Comparison of ENCODE assay signal across 8 mouse cellular contexts in genomic region chr8:83772701-83773451, GRCm38 (mm10). TPM values are rescaled to one million over a fixed set of nuclear protein-coding genes. Genes with fewer than 3 reads are reported as not detected.
DNase-seq lines count a peak whose midpoint lies in the region; ATAC-seq and TF ChIP-seq lines count a peak whose summit lies in the region.

No protein-coding gene starts in this region.

- DNase-seq in ES-CJ7 (ENCODE audit: low read depth, low spot score) (peak; percentile 70), adipocyte (ENCODE audit: low spot score) (no peak)
- DNase-seq in adrenal gland, postnatal 10 days, result peak; percentile 71
- peak; percentile 45 for DNase-seq in embryonic facial prominence, embryonic 14.5 days (ENCODE audit: low spot score)
- peak; percentile 42 for DNase-seq in kidney, postnatal 0 days (ENCODE audit: low spot score)

- peak overlapping the region; percentile 36 for H3K4me3 ChIP-seq in embryonic facial prominence, embryonic 14.5 days (ENCODE audit: low read depth, low read length)
- H3K4me3 ChIP-seq in heart, embryonic 15.5 days, result peak overlapping the region; percentile 51
- peak overlapping the region; percentile 26 for H3K4me3 ChIP-seq in kidney, postnatal 0 days (replicated peaks; ENCODE audit: low read depth, low read length)
- peak overlapping the region; percentile 41 for H3K4me3 ChIP-seq in lung, embryonic 15.5 days
- H3K4me3 ChIP-seq in neural tube, embryonic 15.5 days (replicated peaks), result peak overlapping the region; percentile 35

- WGBS in embryonic facial prominence, embryonic 14.5 days, result 9% methylated on average over 24 of the region's 25 CpGs
- WGBS in heart, embryonic 15.5 days, result 4% methylated on average over 25 of the region's 25 CpGs
- 11% methylated on average over 25 of the region's 25 CpGs for WGBS in kidney, postnatal 0 days
- WGBS in lung, embryonic 15.5 days, result 10% methylated on average over 25 of the region's 25 CpGs
- WGBS in neural tube, embryonic 15.5 days, result 6% methylated on average over 25 of the region's 25 CpGs

- no peak overlapping the region for H3K27ac ChIP-seq in embryonic facial prominence, embryonic 14.5 days (replicated peaks; ENCODE audit: low read depth, low read length)
- peak overlapping the region; percentile 31; the same call in 1 of the 2 replicates for H3K27ac ChIP-seq in heart, embryonic 15.5 days
- no peak overlapping the region for H3K27ac ChIP-seq in kidney, postnatal 0 days
- peak overlapping the region; percentile 54 for H3K27ac ChIP-seq in lung, embryonic 15.5 days
- H3K27ac ChIP-seq in neural tube, embryonic 15.5 days (replicated peaks), result no peak overlapping the region

- H3K9me3 ChIP-seq in embryonic facial prominence, embryonic 14.5 days (ENCODE audit: control insufficient read depth, low read length), result no peaks in the 10 kb centered on the region
- no peaks in the 10 kb centered on the region for H3K9me3 ChIP-seq in heart, embryonic 15.5 days (replicated peaks)
- H3K9me3 ChIP-seq in kidney, postnatal 0 days (replicated peaks; ENCODE audit: low read length), result no peaks in the 10 kb centered on the region
- no peaks in the 10 kb centered on the region for H3K9me3 ChIP-seq in lung, embryonic 15.5 days
- no peaks in the 10 kb centered on the region for H3K9me3 ChIP-seq in neural tube, embryonic 15.5 days (replicated peaks)

- TF ChIP-seq CTCF in kidney, postnatal 0 days (IDR thresholded peaks at IDR 0.05; ENCODE audit: low read depth), result 0 out of 2 replicates have a peak, but pooled peaks have one; percentile 1

- peaks cover 5% of the 10 kb centered on the region for H3K4me1 ChIP-seq in embryonic facial prominence, embryonic 14.5 days (ENCODE audit: control insufficient read depth, insufficient read depth, low read length)
- peaks cover 18% of the 10 kb centered on the region for H3K4me1 ChIP-seq in heart, embryonic 15.5 days (replicated peaks)
- H3K4me1 ChIP-seq in kidney, postnatal 0 days (replicated peaks; ENCODE audit: insufficient read depth, low read length), result peaks cover 5% of the 10 kb centered on the region; the same call in 1 of the 2 replicates
- H3K4me1 ChIP-seq in lung, embryonic 15.5 days, result peaks cover 19% of the 10 kb centered on the region
- H3K4me1 ChIP-seq in neural tube, embryonic 15.5 days, result peaks cover 18% of the 10 kb centered on the region

- H3K36me3 ChIP-seq in embryonic facial prominence, embryonic 14.5 days (ENCODE audit: control insufficient read depth, insufficient read depth, low read length), result no peaks in the 10 kb centered on the region
- no peaks in the 10 kb centered on the region for H3K36me3 ChIP-seq in heart, embryonic 15.5 days
- no peaks in the 10 kb centered on the region for H3K36me3 ChIP-seq in kidney, postnatal 0 days (ENCODE audit: insufficient read depth, low read length)
- H3K36me3 ChIP-seq in lung, embryonic 15.5 days, result no peaks in the 10 kb centered on the region
- H3K36me3 ChIP-seq in neural tube, embryonic 15.5 days, result no peaks in the 10 kb centered on the region

- H3K27me3 ChIP-seq in embryonic facial prominence, embryonic 14.5 days (replicated peaks; ENCODE audit: control insufficient read depth, insufficient read depth, low read length), result no peaks in the 10 kb centered on the region
- H3K27me3 ChIP-seq in heart, embryonic 15.5 days, result no peaks in the 10 kb centered on the region
- no peaks in the 10 kb centered on the region for H3K27me3 ChIP-seq in kidney, postnatal 0 days (ENCODE audit: insufficient read depth, low read length)
- H3K27me3 ChIP-seq in lung, embryonic 15.5 days, result no peaks in the 10 kb centered on the region
- peaks cover 32% of the 10 kb centered on the region for H3K27me3 ChIP-seq in neural tube, embryonic 15.5 days (replicated peaks)

- H3K4me2 ChIP-seq in embryonic facial prominence, embryonic 14.5 days (ENCODE audit: low read depth, low read length), result peak overlapping the region; percentile 70
- H3K4me2 ChIP-seq in heart, embryonic 15.5 days, result peak overlapping the region; percentile 84
- H3K4me2 ChIP-seq in kidney, postnatal 0 days (ENCODE audit: low read length), result peak overlapping the region; percentile 70
- H3K4me2 ChIP-seq in lung, embryonic 15.5 days, result peak overlapping the region; percentile 74
- peak overlapping the region; percentile 64 for H3K4me2 ChIP-seq in neural tube, embryonic 15.5 days

- peak; percentile 87 for ATAC-seq in embryonic facial prominence, embryonic 14.5 days (ENCODE audit: low read depth)
- ATAC-seq in heart, embryonic 15.5 days (replicated peaks; ENCODE audit: insufficient number of reproducible peaks, insufficient read depth, low FRiP score, low read depth), result peak; percentile 62; the same call in 1 of the 2 replicates
- peak; percentile 71; the same call in 1 of the 2 replicates for ATAC-seq in kidney, postnatal 0 days (replicated peaks; ENCODE audit: low FRiP score, low read depth)
- ATAC-seq in lung, embryonic 15.5 days (ENCODE audit: borderline replicate concordance, extremely low read depth, low FRiP score, low TSS enrichment), result peak; percentile 36; the same call in 1 of the 2 replicates
- peak; percentile 86 for ATAC-seq in neural tube, embryonic 15.5 days (ENCODE audit: low FRiP score)

- H3K9ac ChIP-seq in embryonic facial prominence, embryonic 14.5 days (ENCODE audit: low read depth, low read length), result peak overlapping the region; percentile 47
- H3K9ac ChIP-seq in heart, embryonic 15.5 days, result peak overlapping the region; percentile 46
- peak overlapping the region; percentile 32; the same call in 1 of the 2 replicates for H3K9ac ChIP-seq in kidney, postnatal 0 days (ENCODE audit: low read depth, low read length)
- peak overlapping the region; percentile 14; the same call in 1 of the 2 replicates for H3K9ac ChIP-seq in lung, embryonic 15.5 days
- peak overlapping the region; percentile 29; the same call in 1 of the 2 replicates for H3K9ac ChIP-seq in neural tube, embryonic 15.5 days (replicated peaks)

RNA-seq across cellular contexts. Expression of gene Adgre5, which starts 31.8 kb away (rescaled TPM):
- 10 to 100 TPM; 53.8 to 63.0 TPM for total RNA-seq in adrenal gland, postnatal 10 days (2021)
- polyA plus RNA-seq in embryonic facial prominence, embryonic 14.5 days (2014; fragmentation: Nextera tagmentation; extraction: Ambion mirVana), result 43.1 and 45.8 TPM in 2 replicates
- 31.2 and 38.7 TPM in 2 replicates for polyA plus RNA-seq in heart, embryonic 15.5 days (2015; fragmentation: Nextera tagmentation; extraction: Ambion mirVana)
- polyA plus RNA-seq in kidney, postnatal 0 days (2015; fragmentation: Nextera tagmentation; extraction: Ambion mirVana), result 37.8 and 40.8 TPM in 2 replicates
- polyA plus RNA-seq in lung, embryonic 15.5 days (2015; fragmentation: Nextera tagmentation; extraction: Ambion mirVana), result 56.7 and 64.0 TPM in 2 replicates
- 12.2 and 15.5 TPM in 2 replicates for polyA plus RNA-seq in neural tube, embryonic 15.5 days (2015; fragmentation: Nextera tagmentation; extraction: Ambion mirVana)

RNA-seq across cellular contexts. Expression of gene Ddx39, which starts 57.9 kb away (rescaled TPM):
- total RNA-seq in adrenal gland, postnatal 10 days (2021), result 10 to 100 TPM; 29.4 to 33.7 TPM
- polyA plus RNA-seq in embryonic facial prominence, embryonic 14.5 days (2014; fragmentation: Nextera tagmentation; extraction: Ambion mirVana), result 106 and 131 TPM in 2 replicates
- polyA plus RNA-seq in heart, embryonic 15.5 days (2015; fragmentation: Nextera tagmentation; extraction: Ambion mirVana), result 107 and 135 TPM in 2 replicates
- 110 and 128 TPM in 2 replicates for polyA plus RNA-seq in kidney, postnatal 0 days (2015; fragmentation: Nextera tagmentation; extraction: Ambion mirVana)
- polyA plus RNA-seq in lung, embryonic 15.5 days (2015; fragmentation: Nextera tagmentation; extraction: Ambion mirVana), result 186 and 187 TPM in 2 replicates
- 86.5 and 117 TPM in 2 replicates for polyA plus RNA-seq in neural tube, embryonic 15.5 days (2015; fragmentation: Nextera tagmentation; extraction: Ambion mirVana)

Comparison
In these comparisons a context has a peak if more than half of its experiments do, and no peak if none do; other contexts are left out.
1. ATAC-seq: peak in every context shown above with its lines; median percentile 87 in embryonic facial prominence, embryonic 14.5 days; 86 in neural tube, embryonic 15.5 days; 71 in kidney, postnatal 0 days; 62 in heart, embryonic 15.5 days; 36 in lung, embryonic 15.5 days.
2. H3K27ac ChIP-seq: peak in heart, embryonic 15.5 days (single experiment) and lung, embryonic 15.5 days (single experiment); none in embryonic facial prominence, embryonic 14.5 days (single experiment), kidney, postnatal 0 days (single experiment) and neural tube, embryonic 15.5 days (single experiment).
3. Peak in every context shown above with its lines, with median percentiles within 50 percentile points of each other: H3K4me2 ChIP-seq, H3K4me3 ChIP-seq and H3K9ac ChIP-seq.